Mouse (Mus musculus): Measurements from ENCODE around the gene C1qtnf12. TPM values are rescaled to one million over a fixed set of nuclear protein-coding genes. Genes with fewer than 3 reads are reported as not detected.

The C1qtnf12 gene
- polyA plus RNA-seq, 1 experiment from 2014 or later: 129 TPM

DNA sequence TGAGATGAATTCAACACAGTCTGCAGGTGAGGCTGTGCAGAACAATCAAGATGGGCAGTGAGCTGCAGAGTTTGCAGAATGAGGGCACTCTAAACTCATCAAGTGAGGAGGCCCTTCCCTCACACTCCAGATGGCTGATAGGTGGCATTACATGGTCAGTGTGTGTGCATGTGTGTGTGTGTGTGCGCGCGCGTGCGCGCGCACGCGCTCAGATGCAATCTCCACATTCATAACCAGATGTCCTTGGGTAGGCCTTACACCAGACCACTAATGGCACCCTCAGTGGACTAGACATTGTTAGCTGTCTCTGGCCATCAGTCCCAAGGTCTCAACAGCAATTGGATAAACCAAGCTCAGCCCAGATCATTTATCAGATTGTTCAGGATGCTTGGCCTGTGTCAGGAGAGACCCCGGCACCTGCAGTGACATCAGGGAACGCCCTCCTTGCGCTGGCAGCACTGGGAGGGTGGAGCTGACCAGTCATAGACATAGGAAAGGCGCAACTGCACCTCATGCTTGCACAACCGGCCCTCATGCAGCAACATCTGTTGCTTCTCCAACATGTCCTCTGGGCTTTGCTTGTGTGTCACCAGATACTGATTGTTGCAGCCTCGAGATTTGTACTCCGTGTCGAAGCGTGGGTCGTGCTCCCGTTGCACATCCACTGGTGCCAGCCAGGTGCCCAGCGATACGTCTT, 29.2 kb downstream of the C1qtnf12 start:
- ATAC-seq (ENCODE audit: low FRiP score, low TSS enrichment): no peak
- no peaks in the 10 kb centered on the region for H3K9me3 ChIP-seq (ENCODE audit: control insufficient read depth, low read length)
- H3K27me3 ChIP-seq (ENCODE audit: control insufficient read depth, insufficient read depth, low read length): no peaks in the 10 kb centered on the region
- H3K36me3 ChIP-seq (ENCODE audit: control insufficient read depth, insufficient read depth, low read length): peaks cover 13% of the 10 kb centered on the region
- peak overlapping the region; percentile 75 for H3K9ac ChIP-seq (ENCODE audit: low read depth, low read length)
- peak overlapping the region; percentile 92; the same call in 1 of the 2 replicates for H3K27ac ChIP-seq (ENCODE audit: low read depth, low read length)
- H3K4me1 ChIP-seq (ENCODE audit: control insufficient read depth, insufficient read depth, low read length): peaks cover 19% of the 10 kb centered on the region
- peak overlapping the region; percentile 98 for H3K4me2 ChIP-seq (replicated peaks; ENCODE audit: low read depth, low read length)
- H3K4me3 ChIP-seq (ENCODE audit: low read length): peak overlapping the region; percentile 48
- 90% methylated on average over 22 of the region's 22 CpGs for WGBS

GRCm38 (mm10) chr4:155991908-155992230, 29.8 kb downstream of the C1qtnf12 start:
- ATAC-seq (ENCODE audit: low FRiP score, low TSS enrichment): peak; percentile 6
- no peaks in the 10 kb centered on the region for H3K9me3 ChIP-seq (ENCODE audit: control insufficient read depth, low read length)
- peak overlapping the region; percentile 75 for H3K9ac ChIP-seq (ENCODE audit: low read depth, low read length)
- H3K4me1 ChIP-seq (ENCODE audit: control insufficient read depth, insufficient read depth, low read length): peaks cover 19% of the 10 kb centered on the region
- H3K27me3 ChIP-seq (ENCODE audit: control insufficient read depth, insufficient read depth, low read length): no peaks in the 10 kb centered on the region
- peak overlapping the region; percentile 48 for H3K4me3 ChIP-seq (ENCODE audit: low read length)
- peak overlapping the region; percentile 98 for H3K4me2 ChIP-seq (replicated peaks; ENCODE audit: low read depth, low read length)
- peaks cover 18% of the 10 kb centered on the region for H3K36me3 ChIP-seq (ENCODE audit: control insufficient read depth, insufficient read depth, low read length)
- 29% methylated on average over 37 of the region's 37 CpGs for WGBS
- peak overlapping the region; percentile 92 for H3K27ac ChIP-seq (ENCODE audit: low read depth, low read length)

GRCm38 (mm10) chr4:155992241-155992905, 30.3 kb downstream of the C1qtnf12 start, which contains the start of the genes B3galt6 and Sdf4:
TSS of gene B3galt6 (minus strand) at chr4:155992649.
TSS of gene Sdf4 (plus strand) at chr4:155992872.
- Histone ChIP-seq H3K27me3 (ENCODE audit: control insufficient read depth, insufficient read depth, low read length) (no peaks in the 10 kb centered on the region), H3K27ac (ENCODE audit: low read depth, low read length) (peak within 1 kb of the TSS; percentile 92), H3K4me3 (ENCODE audit: low read length) (peak within 1 kb of the TSS; percentile 95), H3K9me3 (ENCODE audit: control insufficient read depth, low read length) (no peaks in the 10 kb centered on the region), H3K36me3 (ENCODE audit: control insufficient read depth, insufficient read depth, low read length) (peaks cover 23% of the 10 kb centered on the region), H3K4me1 (ENCODE audit: control insufficient read depth, insufficient read depth, low read length) (peaks cover 19% of the 10 kb centered on the region), H3K9ac (ENCODE audit: low read depth, low read length) (peak within 1 kb of the TSS; percentile 90), H3K4me2 (replicated peaks; ENCODE audit: low read depth, low read length) (peak within 1 kb of the TSS; percentile 98)
- peak; percentile 88 for ATAC-seq (ENCODE audit: low FRiP score, low TSS enrichment)
- under 1% methylated on average over 99 of the region's 99 CpGs for WGBS

GRCm38 (mm10) chr4:155992906-155993547, 30.9 kb downstream of the C1qtnf12 start:
- Histone ChIP-seq H3K4me1 (ENCODE audit: control insufficient read depth, insufficient read depth, low read length) (peaks cover 19% of the 10 kb centered on the region), H3K9ac (ENCODE audit: low read depth, low read length) (peak overlapping the region; percentile 90), H3K4me2 (replicated peaks; ENCODE audit: low read depth, low read length) (peak overlapping the region; percentile 81), H3K27ac (ENCODE audit: low read depth, low read length) (peak overlapping the region; percentile 78), H3K36me3 (ENCODE audit: control insufficient read depth, insufficient read depth, low read length) (peaks cover 29% of the 10 kb centered on the region), H3K27me3 (ENCODE audit: control insufficient read depth, insufficient read depth, low read length) (no peaks in the 10 kb centered on the region), H3K4me3 (ENCODE audit: low read length) (peak overlapping the region; percentile 95), H3K9me3 (ENCODE audit: control insufficient read depth, low read length) (no peaks in the 10 kb centered on the region)
- WGBS: under 1% methylated on average over 60 of the region's 70 CpGs
- peak; percentile 86 for ATAC-seq (ENCODE audit: low FRiP score, low TSS enrichment)

- peak overlapping the region; percentile 90 for H3K9ac ChIP-seq (ENCODE audit: low read depth, low read length)
- H3K27ac ChIP-seq (ENCODE audit: low read depth, low read length): peak overlapping the region; percentile 78; the same call in 1 of the 2 replicates
- H3K4me1 ChIP-seq (ENCODE audit: control insufficient read depth, insufficient read depth, low read length): peaks cover 19% of the 10 kb centered on the region
- H3K4me2 ChIP-seq (replicated peaks; ENCODE audit: low read depth, low read length): peak overlapping the region; percentile 81
- H3K4me3 ChIP-seq (ENCODE audit: low read length): peak overlapping the region; percentile 95
- no peaks in the 10 kb centered on the region for H3K27me3 ChIP-seq (ENCODE audit: control insufficient read depth, insufficient read depth, low read length)
- peaks cover 35% of the 10 kb centered on the region for H3K36me3 ChIP-seq (ENCODE audit: control insufficient read depth, insufficient read depth, low read length)
- 4% methylated on average over 15 of the region's 15 CpGs for WGBS
- H3K9me3 ChIP-seq (ENCODE audit: control insufficient read depth, low read length): no peaks in the 10 kb centered on the region
- ATAC-seq (ENCODE audit: low FRiP score, low TSS enrichment): no peak
Measured at GRCm38 (mm10) chr4:155993606-155994005, 31.5 kb downstream of the C1qtnf12 start.

GRCm38 (mm10) chr4:156004109-156004508, 42.0 kb downstream of the C1qtnf12 start:
- 95% methylated on average over 3 of the region's 3 CpGs for WGBS
- no peak for ATAC-seq (ENCODE audit: low FRiP score, low TSS enrichment)
- H3K4me3 ChIP-seq (ENCODE audit: low read length): no peak overlapping the region

DNA sequence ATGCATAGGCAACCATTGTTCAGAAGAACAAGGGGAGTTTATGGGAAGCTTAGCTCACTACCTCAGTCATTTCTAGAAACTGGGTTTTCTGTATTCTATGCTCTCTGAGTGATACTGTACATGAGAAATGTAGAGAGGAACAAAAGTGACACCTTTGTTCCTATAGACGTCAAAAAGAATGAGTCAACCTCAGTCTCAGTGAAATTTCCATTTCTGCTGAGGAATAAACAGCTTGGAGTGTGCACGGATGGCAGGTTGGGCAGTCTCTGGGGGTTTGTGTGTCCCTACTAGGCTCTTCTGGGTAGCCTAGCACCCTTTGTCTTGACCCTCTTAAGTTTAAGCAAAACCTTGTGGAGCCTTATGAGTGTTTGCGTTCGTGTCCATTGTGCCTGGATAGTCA, 46.3 kb downstream of the C1qtnf12 start:
- Histone ChIP-seq H3K4me3 (ENCODE audit: low read length) (no peak overlapping the region), H3K27ac (ENCODE audit: low read depth, low read length) (no peak overlapping the region), H3K27me3 (ENCODE audit: control insufficient read depth, insufficient read depth, low read length) (no peaks in the 10 kb centered on the region), H3K36me3 (ENCODE audit: control insufficient read depth, insufficient read depth, low read length) (peaks cover 81% of the 10 kb centered on the region), H3K4me1 (ENCODE audit: control insufficient read depth, insufficient read depth, low read length) (no peaks in the 10 kb centered on the region), H3K9me3 (ENCODE audit: control insufficient read depth, low read length) (no peaks in the 10 kb centered on the region), H3K4me2 (replicated peaks; ENCODE audit: low read depth, low read length) (no peak overlapping the region), H3K9ac (ENCODE audit: low read depth, low read length) (no peak overlapping the region)
- no peak for ATAC-seq (ENCODE audit: low FRiP score, low TSS enrichment)
- WGBS: 96% methylated on average over 4 of the region's 4 CpGs

More at GRCm38 (mm10) chr4:156004109-156004508, 42.0 kb downstream of the C1qtnf12 start:
- peaks cover 91% of the 10 kb centered on the region for H3K36me3 ChIP-seq (ENCODE audit: control insufficient read depth, insufficient read depth, low read length)
- no peaks in the 10 kb centered on the region for H3K9me3 ChIP-seq (ENCODE audit: control insufficient read depth, low read length)
- no peak overlapping the region for H3K9ac ChIP-seq (ENCODE audit: low read depth, low read length)
- no peak overlapping the region for H3K27ac ChIP-seq (ENCODE audit: low read depth, low read length)
- H3K27me3 ChIP-seq (ENCODE audit: control insufficient read depth, insufficient read depth, low read length): no peaks in the 10 kb centered on the region
- no peak overlapping the region for H3K4me2 ChIP-seq (replicated peaks; ENCODE audit: low read depth, low read length)
- no peaks in the 10 kb centered on the region for H3K4me1 ChIP-seq (ENCODE audit: control insufficient read depth, insufficient read depth, low read length)

GRCm38 (mm10) chr4:156013637-156014036, 51.5 kb downstream of the C1qtnf12 start, which contains the start of gene Tnfrsf4:
TSS of gene Tnfrsf4 (plus strand) at chr4:156013843.
- 88% methylated on average over 8 of the region's 8 CpGs for WGBS
- no peaks in the 10 kb centered on the region for H3K4me1 ChIP-seq (ENCODE audit: control insufficient read depth, insufficient read depth, low read length)
- H3K4me2 ChIP-seq (replicated peaks; ENCODE audit: low read depth, low read length): no peak within 1 kb of the TSS
- no peak within 1 kb of the TSS for H3K9ac ChIP-seq (ENCODE audit: low read depth, low read length)
- ATAC-seq (ENCODE audit: low FRiP score, low TSS enrichment): no peak
- no peaks in the 10 kb centered on the region for H3K9me3 ChIP-seq (ENCODE audit: control insufficient read depth, low read length)
- H3K27ac ChIP-seq (ENCODE audit: low read depth, low read length): no peak within 1 kb of the TSS
- H3K27me3 ChIP-seq (ENCODE audit: control insufficient read depth, insufficient read depth, low read length): no peaks in the 10 kb centered on the region
- no peak within 1 kb of the TSS for H3K4me3 ChIP-seq (ENCODE audit: low read length)
- peaks cover 42% of the 10 kb centered on the region for H3K36me3 ChIP-seq (ENCODE audit: control insufficient read depth, insufficient read depth, low read length)
